Mouse (Mus musculus) heart, adult 2 months (tissue): ENCODE results near the gene Rxra. TPM values are rescaled to one million over a fixed set of nuclear protein-coding genes. Genes with fewer than 3 reads are reported as not detected.

Experiments
- DNase-seq, 2 experiments: peaks; one replicate each; pipeline ENCODE4 v3.0.0; 2021
- H3K27ac ChIP-seq: fragments of 200-600 bp; 2 replicates; pipeline ENCODE4 v1.8.1; 2022
- H3K27me3 ChIP-seq: fragments of 200-500 bp; 2 replicates; pipeline ENCODE4 v1.6.1; 2012; ENCODE audit warnings: mild to moderate bottlenecking, low read length, inconsistent platforms, mixed read lengths; ENCODE audit not compliant: control insufficient read depth, insufficient read depth
- H3K36me3 ChIP-seq: fragments of 200-500 bp; 2 replicates; pipeline ENCODE4 v1.6.1; 2012; ENCODE audit warnings: low read length, inconsistent platforms; ENCODE audit not compliant: control insufficient read depth, insufficient read depth
- H3K4me1 ChIP-seq: fragments of 200-500 bp; 2 replicates; pipeline ENCODE4 v1.6.1; 2011; ENCODE audit warnings: low read length; ENCODE audit not compliant: control insufficient read depth, insufficient read depth
- H3K4me3 ChIP-seq: fragments of 200-600 bp; 2 replicates; pipeline ENCODE4 v1.8.1; 2022
- H3K79me2 ChIP-seq: fragments of 200-500 bp; replicated peaks from 2 replicates; pipeline ENCODE4 v1.6.1; 2012; ENCODE audit warnings: mild to moderate bottlenecking, inconsistent platforms, low read length, moderate library complexity, mixed read lengths; ENCODE audit not compliant: control insufficient read depth, insufficient read depth
- H3K9ac ChIP-seq: fragments of 200-500 bp; 2 replicates; pipeline ENCODE4 v1.6.1; 2012; ENCODE audit warnings: low read depth, mild to moderate bottlenecking, control low read depth, inconsistent platforms, low read length, mixed read lengths
- CTCF ChIP-seq: fragments of 200-600 bp; IDR thresholded peaks from 2 replicates; pipeline ENCODE4 v1.8.1; 2022; ENCODE audit warnings: antibody characterized with exemption, mild to moderate bottlenecking, moderate library complexity
- EP300 ChIP-seq: fragments of 200-500 bp; IDR thresholded peaks from 2 replicates; pipeline ENCODE4 v1.6.1; 2011; ENCODE audit warnings: low read depth, low read length, control low read depth; ENCODE audit not compliant: insufficient read depth
- POLR2A ChIP-seq: fragments of 200-500 bp; IDR thresholded peaks from 2 replicates; pipeline ENCODE4 v1.6.1; 2011; ENCODE audit warnings: mild to moderate bottlenecking, low read depth, low read length, control low read depth; ENCODE audit not compliant: insufficient read depth
- WGBS: fragments of 180-500 bp; shearing (Covaris S2); methylation state at CpG from one replicate; pipeline ENCODE4 v1.1.7; 2018; 5-methylcytosine and 5-hydroxymethylcytosine counted together
- intact Hi-C: fragments of 180-260 bp; cut with DNase I; formaldehyde crosslinking; loops from one replicate; pipeline ENCODE4 v1.15.1; 2025
- polyA plus RNA-seq: library from polyadenylated mRNA; depleted of rRNA; stranded (reverse); fragments of >200 nt; gene quantifications from 2 replicates; pipeline ENCODE4 v1.2.3, GENCODE M21; 2012
- total RNA-seq, 2 experiments: library from RNA; stranded (reverse); gene quantifications; 2 replicates each; pipeline ENCODE4 v1.2.3; 2021

Rxra gene
- total and polyA plus RNA-seq, 3 experiments, result 45.1 to 52.6 (median 52.0) TPM

DNA sequence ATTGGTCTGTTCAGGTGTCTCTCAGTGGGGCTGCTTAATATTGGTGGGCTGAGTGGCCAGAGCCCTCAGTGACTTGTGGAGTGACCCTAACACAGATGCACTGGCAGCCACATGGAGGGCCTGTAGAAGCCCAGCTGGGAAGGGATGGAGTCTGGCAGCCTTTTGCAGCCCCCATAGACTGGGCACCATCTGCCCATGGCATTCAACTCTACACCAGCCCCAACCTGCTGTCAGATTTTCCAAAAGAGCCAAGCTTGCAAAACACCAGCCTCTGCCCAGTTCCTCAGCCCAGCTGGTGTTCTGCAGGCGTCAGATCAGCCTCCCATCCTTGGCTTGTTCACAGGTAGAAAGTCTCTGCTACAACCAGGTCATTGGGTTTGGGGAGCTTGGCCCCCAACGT, 70.6 kb downstream of the Rxra start:
- 81% methylated on average over 2 of the region's 2 CpGs for WGBS
- H3K27ac ChIP-seq, result peak overlapping the region; percentile 73
- DNase-seq, result no peak
- no peaks in the 10 kb centered on the region for H3K27me3 ChIP-seq
- peaks cover 29% of the 10 kb centered on the region for H3K4me1 ChIP-seq
- no peaks in the 10 kb centered on the region for H3K79me2 ChIP-seq
- TF ChIP-seq CTCF, result no peak
- no peak overlapping the region for H3K9ac ChIP-seq
- no peak overlapping the region for H3K4me3 ChIP-seq
- H3K36me3 ChIP-seq, result peaks cover 7% of the 10 kb centered on the region; the same call in 1 of the 2 replicates
- intact Hi-C loops, result no loop called here

DNA sequence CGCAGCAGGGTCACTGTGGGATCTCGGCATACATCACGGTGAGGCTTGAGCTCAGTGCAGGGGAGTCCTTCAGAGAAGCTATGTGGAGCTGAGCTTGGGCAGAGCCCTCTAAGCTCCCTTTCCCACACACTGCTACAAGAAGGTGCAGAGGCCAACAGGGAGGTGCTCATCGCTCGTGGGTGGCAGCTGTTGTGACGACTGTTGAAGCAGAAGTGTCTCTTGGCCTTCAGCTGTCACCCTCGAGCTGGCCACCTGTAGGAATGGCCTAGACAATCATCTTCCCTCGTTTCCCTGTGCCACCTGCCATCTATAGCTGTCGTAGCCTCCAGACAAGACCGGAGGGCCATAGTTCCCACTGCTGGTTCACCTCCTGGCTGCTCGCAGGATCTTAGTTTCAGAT, 72.7 kb downstream of the Rxra start:
- no peak overlapping the region for H3K4me3 ChIP-seq
- H3K9ac ChIP-seq, result no peak overlapping the region
- intact Hi-C loops, result no loop called here
- H3K4me1 ChIP-seq, result peaks cover 23% of the 10 kb centered on the region
- no peak overlapping the region for H3K27ac ChIP-seq
- WGBS, result 89% methylated on average over 11 of the region's 11 CpGs
- H3K27me3 ChIP-seq, result no peaks in the 10 kb centered on the region
- TF ChIP-seq CTCF (no peak), EP300 (no peak), POLR2A (no peak)
- H3K36me3 ChIP-seq, result peaks cover 7% of the 10 kb centered on the region; the same call in 1 of the 2 replicates
- no peaks in the 10 kb centered on the region for H3K79me2 ChIP-seq
- no peak for DNase-seq

DNA sequence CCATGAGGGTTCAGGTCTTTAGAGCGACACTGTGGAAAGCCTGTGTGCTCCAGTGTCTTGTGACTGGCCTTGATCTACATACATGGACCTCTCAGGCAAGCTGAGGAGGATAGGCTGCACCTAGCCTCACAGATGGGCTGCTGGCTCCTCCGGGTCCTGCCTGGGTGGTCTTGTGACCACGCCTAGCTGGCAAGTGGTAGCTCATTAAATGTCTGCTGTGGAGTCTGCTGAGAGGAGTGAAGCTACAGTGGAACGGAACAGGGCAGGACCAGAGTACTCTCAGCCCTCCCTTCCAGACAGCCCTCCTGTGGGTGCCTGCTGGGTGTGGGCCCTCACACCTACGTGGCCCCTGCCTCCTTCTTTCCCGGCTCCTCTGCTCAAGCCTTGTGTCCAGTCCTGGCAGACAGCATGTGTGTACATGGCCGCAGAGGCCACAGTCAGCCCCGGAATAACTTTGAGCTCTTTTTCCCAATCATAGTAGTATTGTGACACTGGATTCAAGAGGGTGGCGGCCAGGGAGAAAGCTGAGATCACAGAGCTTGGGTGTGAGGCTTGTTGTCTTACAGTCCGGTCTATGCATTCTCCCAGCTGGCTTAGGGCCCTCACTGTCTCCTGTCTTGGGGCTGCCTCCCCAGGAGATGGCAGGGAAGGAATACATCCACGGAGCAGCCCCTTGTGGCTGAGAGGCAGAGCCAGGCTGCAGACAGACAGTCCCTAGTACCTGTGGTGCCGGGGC, 74.3 kb downstream of the Rxra start:
- TF ChIP-seq POLR2A, result no peak
- no peak for TF ChIP-seq CTCF
- no peak for TF ChIP-seq EP300
- Histone ChIP-seq H3K9ac (no peak overlapping the region), H3K4me1 (peaks cover 11% of the 10 kb centered on the region), H3K4me3 (no peak overlapping the region), H3K36me3 (peaks cover 2% of the 10 kb centered on the region; the same call in 1 of the 2 replicates), H3K27ac (no peak overlapping the region), H3K79me2 (no peaks in the 10 kb centered on the region), H3K27me3 (no peaks in the 10 kb centered on the region)
- intact Hi-C loops, result no loop called here
- WGBS, result 76% methylated on average over 12 of the region's 12 CpGs
- no peak for DNase-seq

GRCm38 (mm10) chr2:27751135-27751519, 74.9 kb downstream of the Rxra start:
- WGBS, result 56% methylated on average over 7 of the region's 7 CpGs
- intact Hi-C loops, result no loop called here
- Histone ChIP-seq H3K79me2 (no peaks in the 10 kb centered on the region), H3K4me1 (peaks cover 7% of the 10 kb centered on the region), H3K9ac (no peak overlapping the region), H3K27me3 (no peaks in the 10 kb centered on the region), H3K36me3 (peaks cover 2% of the 10 kb centered on the region; the same call in 1 of the 2 replicates), H3K27ac (no peak overlapping the region), H3K4me3 (no peak overlapping the region)
- DNase-seq, result no peak
- TF ChIP-seq EP300 (no peak), CTCF (no peak), POLR2A (no peak)

GRCm38 (mm10) chr2:27751803-27752202, 75.6 kb downstream of the Rxra start:
- 63% methylated on average over 4 of the region's 4 CpGs for WGBS

DNA sequence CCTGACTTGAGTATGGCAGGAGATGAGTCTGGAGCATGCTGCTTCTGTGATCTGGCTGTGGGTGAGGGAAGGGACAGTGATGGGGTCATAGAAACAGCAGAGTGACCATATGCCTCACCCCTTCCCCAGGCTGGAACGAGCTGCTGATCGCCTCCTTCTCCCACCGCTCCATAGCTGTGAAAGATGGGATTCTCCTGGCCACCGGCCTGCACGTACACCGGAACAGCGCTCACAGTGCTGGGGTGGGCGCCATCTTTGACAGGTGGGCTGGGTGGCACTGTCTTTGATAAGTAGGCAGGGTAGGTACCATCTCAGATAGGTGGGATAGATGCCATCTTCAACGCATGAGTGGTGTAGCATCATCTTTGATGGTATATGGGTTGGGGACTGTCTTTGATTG, 77.9 kb downstream of the Rxra start:
- no peak overlapping the region for H3K9ac ChIP-seq
- WGBS, result 98% methylated on average over 9 of the region's 9 CpGs
- no peak overlapping the region for H3K27ac ChIP-seq
- H3K4me3 ChIP-seq, result no peak overlapping the region
- no peak for DNase-seq
- no peaks in the 10 kb centered on the region for H3K79me2 ChIP-seq
- peaks cover 12% of the 10 kb centered on the region for H3K4me1 ChIP-seq
- TF ChIP-seq POLR2A (no peak), CTCF (no peak), EP300 (no peak)
- intact Hi-C loops, result no loop called here
- H3K36me3 ChIP-seq, result no peaks in the 10 kb centered on the region
- H3K27me3 ChIP-seq, result no peaks in the 10 kb centered on the region

More at GRCm38 (mm10) chr2:27751803-27752202, 75.6 kb downstream of the Rxra start:
- H3K9ac ChIP-seq, result no peak overlapping the region
- TF ChIP-seq EP300, result no peak
- TF ChIP-seq POLR2A, result no peak
- TF ChIP-seq CTCF, result no peak
- no peaks in the 10 kb centered on the region for H3K36me3 ChIP-seq
- no peaks in the 10 kb centered on the region for H3K27me3 ChIP-seq
- DNase-seq, result no peak
- no peaks in the 10 kb centered on the region for H3K79me2 ChIP-seq
- H3K27ac ChIP-seq, result no peak overlapping the region
- intact Hi-C loops, result no loop called here
- H3K4me3 ChIP-seq, result no peak overlapping the region
- peaks cover under 1% of the 10 kb centered on the region for H3K4me1 ChIP-seq
